Mouse (Mus musculus) right cerebral cortex, postnatal 10 days (tissue): Measurements from ENCODE around the gene Cadps2.

Experiments used
- DNase-seq, 2 experiments: peaks; one replicate each; pipeline ENCODE4 v3.0.0; 2021; ENCODE audit warnings: low spot score in 2 of 2

Cadps2 gene

GRCm38 (mm10) chr6:23567651-23568050, 271.6 kb downstream of the Cadps2 start:
- no peak for DNase-seq

- DNase-seq = no peak
Observed at GRCm38 (mm10) chr6:23549874-23550273, 289.3 kb downstream of the Cadps2 start.

- DNase-seq = no peak
Observed at GRCm38 (mm10) chr6:23523710-23524109, 315.5 kb downstream of the Cadps2 start.

- DNase-seq = no peak
Observed at GRCm38 (mm10) chr6:23522556-23522955, 316.7 kb downstream of the Cadps2 start.

GRCm38 (mm10) chr6:23498611-23499010, 340.6 kb downstream of the Cadps2 start:
- no peak for DNase-seq

- DNase-seq = peak; percentile 43 to 47
Observed at GRCm38 (mm10) chr6:23491804-23492203, 347.4 kb downstream of the Cadps2 start.

GRCm38 (mm10) chr6:23490431-23490830, 348.8 kb downstream of the Cadps2 start:
- DNase-seq = no peak

- no peak for DNase-seq
Observed at GRCm38 (mm10) chr6:23489046-23489445, 350.2 kb downstream of the Cadps2 start.

GRCm38 (mm10) chr6:23472686-23473085, 366.5 kb downstream of the Cadps2 start:
- peak in 1 of 2 experiments; percentile 28 for DNase-seq

- DNase-seq = no peak
Observed at GRCm38 (mm10) chr6:23471830-23472229, 367.4 kb downstream of the Cadps2 start.

- no peak for DNase-seq
Observed at GRCm38 (mm10) chr6:23467885-23468284, 371.3 kb downstream of the Cadps2 start.

- peak in 1 of 2 experiments; percentile 25 for DNase-seq
Observed at GRCm38 (mm10) chr6:23462600-23463280, 376.5 kb downstream of the Cadps2 start.

GRCm38 (mm10) chr6:23457748-23458147, 381.5 kb downstream of the Cadps2 start:
- peak; percentile 50 to 80 for DNase-seq

- DNase-seq = no peak
Observed at GRCm38 (mm10) chr6:23453907-23454306, 385.3 kb downstream of the Cadps2 start.

- no peak for DNase-seq
Observed at GRCm38 (mm10) chr6:23439897-23440296, 399.3 kb downstream of the Cadps2 start.

GRCm38 (mm10) chr6:23410256-23411049, 428.8 kb downstream of the Cadps2 start:
- no peak for DNase-seq

- DNase-seq = no peak
Observed at GRCm38 (mm10) chr6:23394131-23394530, 445.1 kb downstream of the Cadps2 start.

GRCm38 (mm10) chr6:23392711-23393110, 446.5 kb downstream of the Cadps2 start:
- DNase-seq = no peak

- DNase-seq = no peak
Observed at GRCm38 (mm10) chr6:23386711-23387110, 452.5 kb downstream of the Cadps2 start.

GRCm38 (mm10) chr6:23383004-23383347, 456.2 kb downstream of the Cadps2 start:
- no peak for DNase-seq

- no peak for DNase-seq
Observed at GRCm38 (mm10) chr6:23382283-23383003, 456.8 kb downstream of the Cadps2 start.

- no peak for DNase-seq
Observed at GRCm38 (mm10) chr6:23376327-23376726, 462.9 kb downstream of the Cadps2 start.
